Mouse (Mus musculus) spleen, postnatal 10 days (tissue): ENCODE results near the gene Mrpl12.
A peak's percentile ranks its signal among the peaks of the same experiment; 100 is the strongest.

Source experiments
- DNase-seq, 2 experiments: peaks; one replicate each; pipeline ENCODE4 v3.0.0; 2021 to 2022; ENCODE audit warnings: low spot score in 2 of 2

The Mrpl12 gene

DNA sequence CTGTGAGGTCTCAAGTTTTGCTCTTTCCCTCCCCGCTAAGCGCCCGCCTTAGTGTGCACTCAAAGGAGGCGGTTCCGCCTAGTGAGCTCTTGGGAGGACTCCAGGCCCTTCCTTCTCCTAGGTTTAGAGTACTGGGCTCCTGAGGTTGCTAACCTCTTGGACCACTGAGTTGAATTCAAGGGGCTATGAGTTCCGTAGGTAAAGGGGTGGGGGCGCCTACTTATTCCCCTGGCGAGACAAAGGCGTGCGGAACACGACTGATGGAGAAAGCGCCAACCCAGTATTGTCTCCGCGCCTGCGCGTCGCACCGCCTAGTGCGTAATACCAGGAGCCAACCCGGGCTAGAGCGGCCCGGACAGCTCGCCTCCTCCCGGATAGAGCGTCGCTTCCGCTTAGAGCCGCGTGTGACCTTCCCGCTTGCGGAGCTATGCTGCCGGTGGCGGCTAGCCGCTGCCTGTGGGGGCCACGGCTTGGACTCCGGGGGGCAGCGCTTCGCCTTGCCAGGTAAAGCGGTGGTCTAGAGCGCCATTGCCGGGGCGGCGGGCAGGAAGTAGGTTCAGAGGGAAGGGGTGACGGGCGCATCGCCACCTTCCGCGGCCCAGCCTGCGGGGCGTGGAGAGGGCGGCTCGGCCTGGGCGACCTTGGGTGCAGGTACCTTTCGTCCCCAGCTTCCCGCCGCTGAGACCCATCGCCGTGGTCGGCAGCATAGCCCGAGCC is at the start of gene Mrpl12:
Gene Mrpl12, plus strand, starts transcription at position 349 of the 717 bp plus-strand sequence.
- DNase-seq = peak; percentile 82 to 92

DNA sequence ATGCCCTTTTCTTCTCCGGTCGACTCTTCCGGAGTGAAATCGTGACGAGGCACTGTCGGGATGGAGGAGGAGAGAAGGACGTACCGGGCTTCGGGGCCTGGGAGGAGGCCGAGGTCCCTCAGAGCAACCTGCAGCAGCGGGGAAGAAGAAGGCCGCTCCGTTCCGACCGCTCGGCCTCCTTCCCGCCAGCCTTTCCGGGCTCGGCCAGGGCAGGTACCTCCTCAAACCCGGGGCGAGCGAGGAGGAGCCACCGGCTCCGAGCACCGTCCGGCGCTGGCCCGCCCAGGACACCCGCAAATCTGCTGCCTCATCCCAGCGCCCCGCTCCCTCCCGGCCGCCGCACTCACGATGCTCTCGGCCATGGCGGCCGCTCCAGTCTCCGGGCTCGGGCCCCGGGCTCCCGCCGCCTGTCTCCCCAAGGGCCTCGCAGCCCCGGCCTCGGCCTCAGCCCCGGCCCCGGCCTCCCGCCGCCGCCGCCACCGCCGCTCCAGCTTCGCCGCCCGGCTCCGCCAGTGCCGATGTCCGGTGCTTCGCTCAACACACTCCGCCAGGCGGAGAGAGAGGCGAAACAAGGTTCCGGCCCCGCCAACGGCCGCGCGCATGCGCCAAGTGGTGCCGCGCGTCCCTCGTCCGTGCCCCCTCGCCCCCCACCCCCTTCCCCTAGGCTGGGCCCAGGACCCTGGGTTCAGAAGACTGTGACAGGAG is 47.1 kb upstream of the Mrpl12 start, which contains the start of gene Nploc4:
Gene Nploc4, minus strand, starts transcription at position 557 of the 705 bp plus-strand sequence.
- peak; percentile 91 to 97 for DNase-seq

DNA sequence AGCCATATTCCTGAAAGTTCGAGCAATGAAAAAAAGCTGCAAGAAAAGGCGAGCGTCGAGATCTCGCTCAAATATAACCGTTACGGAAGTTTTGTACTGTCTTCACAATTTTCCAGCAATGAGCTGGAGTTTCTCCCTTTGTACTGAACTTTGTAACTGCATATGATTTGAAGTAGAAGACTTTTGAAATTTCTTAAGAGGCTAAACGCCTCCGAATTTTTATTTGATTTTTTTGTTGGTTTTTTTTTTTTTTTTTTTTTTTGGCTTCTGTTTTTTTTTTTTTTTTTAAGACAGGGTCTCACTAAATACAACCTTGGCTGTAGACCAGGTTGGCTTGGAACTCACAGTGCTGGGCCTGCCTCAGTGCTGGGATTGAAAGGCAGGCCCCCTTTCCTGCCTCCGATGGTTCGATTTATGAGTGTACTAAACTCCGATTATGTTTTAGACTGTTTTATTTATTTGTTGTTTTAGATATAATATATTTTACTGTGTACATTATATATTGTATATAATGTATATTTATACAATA is 46.5 kb upstream of the Mrpl12 start:
- DNase-seq = no peak

- no peak for DNase-seq
These were observed 42.1 kb upstream of the Mrpl12 start, which contains the start of gene Tspan10 for GRCm38 (mm10) chr11:120442344-120442743. Gene Tspan10 (plus strand): TSS chr11:120442644.

DNA sequence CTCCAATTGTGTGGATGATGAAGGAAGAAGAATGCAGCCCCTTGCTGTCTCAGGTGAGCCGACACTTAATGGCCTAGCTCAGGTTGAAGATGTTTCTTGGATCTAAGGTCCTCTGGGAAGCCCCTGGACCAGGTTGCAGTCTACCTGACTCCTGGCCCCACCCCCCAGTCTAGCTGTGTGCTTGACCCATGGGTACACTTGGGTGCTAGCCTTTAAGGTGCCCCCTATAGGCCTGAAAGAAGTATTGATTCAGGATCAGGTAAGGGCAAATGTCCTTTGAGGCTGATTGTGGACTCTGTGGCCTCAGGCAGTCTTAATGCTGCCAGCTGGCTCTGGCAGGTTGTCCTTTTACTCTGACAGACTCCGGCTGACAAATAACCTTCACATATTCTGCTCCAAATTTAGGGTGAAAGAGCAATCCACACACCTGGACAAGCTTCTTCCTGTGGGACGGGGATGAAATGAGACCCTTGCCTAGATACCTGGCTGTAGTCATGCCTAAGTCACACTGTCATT is 41.6 kb upstream of the Mrpl12 start:
- DNase-seq = no peak

- DNase-seq = no peak
These were observed 40.3 kb upstream of the Mrpl12 start for GRCm38 (mm10) chr11:120444106-120444505.

DNA sequence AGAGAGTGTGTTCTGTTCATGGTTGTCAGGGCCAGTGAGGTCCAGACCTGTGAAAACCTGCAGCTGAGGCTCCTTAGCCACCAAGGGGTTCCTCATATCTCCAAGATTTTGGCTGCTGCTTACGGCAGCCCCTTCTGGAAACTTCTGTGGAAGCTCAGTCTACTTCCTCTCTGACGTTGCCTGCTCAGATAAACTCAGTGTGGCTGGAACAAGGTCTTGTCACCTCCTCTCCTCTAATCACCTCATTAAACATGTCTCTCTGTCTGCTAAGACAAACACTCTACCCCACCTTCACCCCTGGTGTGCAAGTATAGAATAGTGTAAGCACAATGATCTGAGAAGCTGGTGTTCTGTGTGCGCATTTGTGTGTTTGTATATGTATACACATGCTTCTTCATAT is 38.9 kb upstream of the Mrpl12 start:
- DNase-seq = no peak

- no peak for DNase-seq
These were observed 37.2 kb upstream of the Mrpl12 start for GRCm38 (mm10) chr11:120447179-120447578.

GRCm38 (mm10) chr11:120452246-120452645 is 32.2 kb upstream of the Mrpl12 start:
- no peak for DNase-seq

DNA sequence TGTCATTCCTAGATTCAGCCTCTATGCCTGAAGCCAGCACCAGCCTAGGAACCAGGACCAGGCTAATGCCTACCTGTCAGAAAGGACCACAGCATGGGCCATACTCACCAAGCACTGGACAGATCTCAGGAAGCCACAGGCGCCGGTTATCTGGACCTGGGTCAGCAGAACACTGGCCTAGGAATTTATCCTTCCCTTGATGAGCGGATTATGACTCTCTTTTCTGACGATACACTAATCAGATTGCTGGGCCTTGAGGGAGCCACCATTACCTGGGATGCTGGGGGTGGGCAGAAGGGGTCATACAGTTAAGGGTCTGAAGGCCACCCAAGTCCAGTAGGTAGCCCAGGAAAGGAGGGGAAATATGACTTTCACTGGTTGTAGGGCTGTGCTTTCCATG is 31.1 kb upstream of the Mrpl12 start, which contains the start of gene Pde6g:
Gene Pde6g, minus strand, starts transcription at position 195 of the 400 bp plus-strand sequence.
- no peak for DNase-seq

- DNase-seq = no peak
These were observed 29.4 kb upstream of the Mrpl12 start for GRCm38 (mm10) chr11:120454965-120455364.

GRCm38 (mm10) chr11:120455413-120455812 is 29.0 kb upstream of the Mrpl12 start:
- no peak for DNase-seq

DNA sequence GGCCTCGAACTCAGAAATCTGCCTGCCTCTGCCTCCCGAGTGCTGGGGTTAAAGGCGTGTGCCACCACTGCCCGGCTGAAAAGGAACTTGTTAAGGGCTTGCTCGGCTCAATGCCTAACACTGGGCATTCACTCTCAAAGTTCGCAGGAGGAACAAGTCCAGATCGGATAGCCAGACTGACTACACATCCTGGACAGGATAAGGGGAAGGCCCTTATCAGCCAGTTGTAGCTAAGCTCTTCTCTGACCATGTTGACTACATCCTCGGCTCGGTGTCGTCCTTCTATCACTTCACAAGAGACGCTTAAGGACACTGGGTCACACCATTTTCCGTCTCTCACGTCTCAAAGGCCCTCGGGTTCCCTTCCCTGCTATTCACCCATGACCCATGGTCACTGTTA is 27.0 kb upstream of the Mrpl12 start:
- no peak for DNase-seq

GRCm38 (mm10) chr11:120457772-120458751 is 26.4 kb upstream of the Mrpl12 start, which contains the start of the genes Oxld1 and Ccdc137:
Gene Oxld1 (minus strand): TSS chr11:120458068.
Gene Ccdc137 (plus strand): TSS chr11:120458115.
- DNase-seq = peak; percentile 81 to 82

DNA sequence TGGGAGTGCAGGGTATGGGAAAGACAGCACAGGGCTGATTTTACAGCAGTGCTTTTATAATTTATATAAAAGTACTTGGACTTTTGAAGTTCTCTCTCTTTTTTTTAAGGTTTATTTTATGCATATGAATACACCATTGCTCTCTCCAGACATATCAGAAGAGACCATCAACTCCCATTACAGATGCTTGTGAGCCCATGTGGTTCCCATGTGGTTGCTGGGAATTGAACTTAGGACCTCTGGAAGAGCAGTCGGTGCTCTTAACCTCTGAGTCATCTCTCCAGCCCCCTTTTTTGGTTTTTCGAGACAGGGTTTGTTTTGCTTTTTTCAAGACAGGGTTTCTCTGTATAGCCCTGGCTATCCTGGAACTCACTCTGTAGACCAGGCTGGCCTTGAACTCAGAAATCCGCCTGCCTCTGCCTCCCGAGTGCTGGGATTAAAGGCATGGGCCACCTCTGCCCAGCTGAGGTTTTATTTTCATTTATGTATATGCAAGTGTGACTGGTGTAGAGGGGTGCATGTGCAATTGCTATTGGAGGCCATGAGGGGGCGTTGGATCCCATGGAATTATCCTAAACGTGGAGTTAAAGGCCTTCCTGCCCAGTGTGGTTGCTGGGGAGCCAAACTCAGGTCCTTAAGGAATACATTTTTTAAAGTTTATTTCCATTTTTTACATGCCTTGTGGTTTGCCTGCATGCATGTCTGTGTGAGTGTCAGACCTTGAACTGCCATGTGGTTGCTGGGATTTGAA is 25.4 kb upstream of the Mrpl12 start:
- DNase-seq = peak in 1 of 2 experiments; percentile 45

- DNase-seq = no peak
These were observed 20.9 kb upstream of the Mrpl12 start for GRCm38 (mm10) chr11:120463536-120463935.

- no peak for DNase-seq
These were observed 20.0 kb upstream of the Mrpl12 start for GRCm38 (mm10) chr11:120464365-120464764.

- DNase-seq = no peak
These were observed 18.9 kb upstream of the Mrpl12 start for GRCm38 (mm10) chr11:120465521-120465920.

DNA sequence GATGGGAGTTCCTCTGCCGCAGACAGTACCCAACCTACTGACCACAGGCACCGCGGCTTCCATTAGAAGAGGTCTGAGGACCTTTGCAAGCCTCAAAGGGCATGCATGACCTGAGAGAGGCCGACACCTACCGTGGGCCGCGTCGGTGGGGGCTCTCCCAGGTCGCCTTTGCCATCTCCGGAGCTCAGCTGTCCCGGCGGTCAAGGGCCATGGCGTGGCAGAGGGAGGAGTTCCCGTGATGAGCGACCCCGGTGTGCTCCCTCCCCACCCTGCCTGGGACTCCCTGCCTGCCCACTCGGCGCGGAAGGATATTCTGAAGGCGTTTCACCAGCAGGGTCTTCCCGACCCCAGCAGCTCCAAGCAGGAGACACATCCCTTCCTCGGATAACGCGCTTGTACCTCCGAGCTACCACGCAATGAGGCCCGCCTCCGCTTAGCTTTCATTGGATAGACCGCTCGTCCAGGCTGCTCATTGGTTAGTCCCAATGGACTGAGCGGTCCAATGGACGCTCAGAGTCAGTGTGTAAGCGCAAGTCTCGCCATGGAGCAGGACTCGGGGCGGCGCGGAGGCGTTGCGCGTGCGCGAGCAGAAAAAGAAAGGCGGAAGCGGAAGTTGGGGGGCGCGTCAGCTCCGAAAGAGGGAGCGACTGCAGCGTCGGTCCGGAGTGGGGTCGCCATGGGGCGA is 17.2 kb upstream of the Mrpl12 start, which contains the start of gene Arl16:
Gene Arl16, minus strand, starts transcription at position 557 of the 685 bp plus-strand sequence.
- DNase-seq = peak; percentile 87 to 96

GRCm38 (mm10) chr11:120467736-120468092 is 16.7 kb upstream of the Mrpl12 start:
- DNase-seq = no peak
